Mouse (Mus musculus) layer of hippocampus, postnatal 10 days (tissue): ENCODE measurements around the gene Car3. TPM values are rescaled to one million over a fixed set of nuclear protein-coding genes. Genes with fewer than 3 reads are reported as not detected.
A peak's percentile ranks its signal among the peaks of the same experiment; 100 is the strongest.

Experiments used
- DNase-seq, 2 experiments: peaks; one replicate each; pipeline ENCODE4 v3.0.0; 2021; ENCODE audit warnings: low spot score in 2 of 2
- total RNA-seq, 2 experiments: library from RNA; stranded (reverse); gene quantifications; 2 replicates each; pipeline ENCODE4 v1.2.3; 2021

Car3 gene
- total RNA-seq, 2 experiments from 2014 or later = 1.1 to 1.3 TPM

- DNase-seq = no peak
These were observed 11.2 kb downstream of the Car3 start for GRCm38 (mm10) chr3:14874402-14875040.

GRCm38 (mm10) chr3:14876325-14876918 is 13.1 kb downstream of the Car3 start:
- no peak for DNase-seq

- no peak for DNase-seq
These were observed 14.1 kb downstream of the Car3 start for GRCm38 (mm10) chr3:14877251-14877909.

GRCm38 (mm10) chr3:14878749-14879223 is 15.5 kb downstream of the Car3 start:
- no peak for DNase-seq

- no peak for DNase-seq
These were observed 16.0 kb downstream of the Car3 start for GRCm38 (mm10) chr3:14879293-14879692.

GRCm38 (mm10) chr3:14880277-14880676 is 17.0 kb downstream of the Car3 start:
- no peak for DNase-seq

GRCm38 (mm10) chr3:14882005-14882404 is 18.7 kb downstream of the Car3 start:
- DNase-seq = no peak

GRCm38 (mm10) chr3:14882756-14883155 is 19.4 kb downstream of the Car3 start:
- DNase-seq = no peak

GRCm38 (mm10) chr3:14884826-14885225 is 21.5 kb downstream of the Car3 start:
- DNase-seq = no peak

- peak; percentile 69 to 85 for DNase-seq
These were observed 23.1 kb downstream of the Car3 start, which contains the start of gene Car2 for GRCm38 (mm10) chr3:14886102-14887098. TSS of gene Car2 (plus strand) at chr3:14886273.

- no peak for DNase-seq
These were observed 23.9 kb downstream of the Car3 start for GRCm38 (mm10) chr3:14887134-14887666.

GRCm38 (mm10) chr3:14887686-14888295 is 24.5 kb downstream of the Car3 start:
- no peak for DNase-seq

GRCm38 (mm10) chr3:14888549-14888948 is 25.2 kb downstream of the Car3 start:
- no peak for DNase-seq

GRCm38 (mm10) chr3:14889085-14889484 is 25.8 kb downstream of the Car3 start:
- no peak for DNase-seq

- DNase-seq = peak in 1 of 2 experiments; percentile 19
These were observed 26.6 kb downstream of the Car3 start for GRCm38 (mm10) chr3:14889716-14890409.

- no peak for DNase-seq
These were observed 29.7 kb downstream of the Car3 start for GRCm38 (mm10) chr3:14892991-14893390.

GRCm38 (mm10) chr3:14893700-14894099 is 30.4 kb downstream of the Car3 start:
- DNase-seq = no peak

- no peak for DNase-seq
These were observed 32.0 kb downstream of the Car3 start for GRCm38 (mm10) chr3:14895333-14895732.

- DNase-seq = no peak
These were observed 34.5 kb downstream of the Car3 start for GRCm38 (mm10) chr3:14897770-14898169.

- DNase-seq = no peak
These were observed 40.1 kb downstream of the Car3 start for GRCm38 (mm10) chr3:14903380-14903779.
